Mouse (Mus musculus) spleen, embryonic (tissue): Measurements from ENCODE around the gene Gmip.

Experiments used
- CTCF ChIA-PET: fragments of 350-600 bp; sonication (Branson Sonifier 250); formaldehyde crosslinking; loops from one replicate; lab custom pipeline; 2022; lab: Charles Lee

The Gmip gene

GRCm38 (mm10) chr8:69803366-69803765, 5.1 kb upstream of the Gmip start:
- CTCF ChIA-PET: no interaction called here

DNA sequence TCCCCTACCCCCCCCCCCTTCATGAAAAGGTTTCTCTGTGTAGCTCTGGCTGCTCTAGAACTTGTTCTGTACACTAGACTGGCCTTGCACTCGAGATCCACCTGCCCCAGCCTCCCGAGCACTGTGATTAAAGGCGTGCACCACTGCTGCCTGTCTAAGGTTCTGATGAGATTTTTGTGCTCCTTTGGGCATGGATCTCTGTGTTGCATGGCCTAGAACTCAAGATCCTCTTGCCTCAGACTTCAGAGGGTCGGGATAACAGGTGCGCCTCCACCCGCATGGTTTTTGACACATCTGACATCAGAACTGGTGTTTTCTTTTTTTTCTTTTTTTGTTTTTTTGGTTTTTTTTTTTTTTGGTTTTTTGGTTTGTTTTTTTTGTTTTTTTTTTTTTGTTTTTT, 3.9 kb upstream of the Gmip start:
- CTCF ChIA-PET: no interaction called here

DNA sequence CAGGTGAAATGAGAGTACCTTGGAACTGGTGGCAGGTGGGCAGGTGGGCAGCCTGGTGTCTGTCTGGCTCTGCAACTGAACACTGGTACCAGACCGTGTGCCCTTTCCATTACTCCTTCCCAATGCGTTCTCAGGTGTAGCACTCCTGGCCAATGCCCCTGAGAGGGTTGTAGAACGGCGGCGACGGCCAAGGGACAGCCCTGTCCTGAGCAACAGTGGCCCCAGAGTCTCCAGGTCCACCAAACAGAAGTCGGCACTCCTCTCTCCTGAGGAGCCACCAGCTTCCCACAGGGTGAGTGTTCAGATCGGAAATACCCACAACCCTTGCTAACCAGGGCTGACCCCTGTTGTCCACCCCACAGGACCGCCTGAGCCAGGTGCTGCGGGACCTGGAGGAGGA, 3.4 kb upstream of the Gmip start:
- CTCF ChIA-PET: no interaction called here

DNA sequence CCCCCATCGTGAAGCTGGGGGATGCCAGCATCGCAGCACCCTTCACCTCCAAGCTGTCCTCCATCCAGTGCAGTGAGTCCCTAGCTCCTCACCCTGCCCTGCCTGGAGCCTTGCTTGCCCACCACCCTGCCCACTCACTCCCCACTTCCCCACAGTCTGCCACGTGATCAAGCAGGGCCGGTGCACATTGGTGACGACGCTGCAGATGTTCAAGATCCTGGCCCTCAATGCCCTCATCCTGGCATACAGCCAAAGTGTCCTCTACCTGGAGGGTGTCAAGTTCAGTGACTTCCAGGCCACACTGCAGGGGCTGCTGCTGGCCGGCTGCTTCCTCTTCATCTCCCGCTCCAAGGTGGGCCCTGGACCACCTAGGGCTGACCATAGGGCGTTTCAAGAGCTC, 3.0 kb upstream of the Gmip start:
- CTCF ChIA-PET: no interaction called here

GRCm38 (mm10) chr8:69807236-69807635, 1.2 kb upstream of the Gmip start:
- CTCF ChIA-PET: no interaction called here

- CTCF ChIA-PET: interaction anchor here (0.6 to 1.2 kb wide), 3 partner anchors 10 to 94 kb away, joined by 3 read pairs; partner anchors contain the start of gene Gm20422
Measured at GRCm38 (mm10) chr8:69808864-69809403, 455 bp downstream of the Gmip start.

- CTCF ChIA-PET: interaction anchor here (0.5 to 1.2 kb wide), 3 partner anchors 52 to 95 kb away, joined by 3 read pairs; no protein-coding TSS in a partner anchor
Measured at GRCm38 (mm10) chr8:69809820-69810219, 1.3 kb downstream of the Gmip start.

GRCm38 (mm10) chr8:69814881-69815280, 6.4 kb downstream of the Gmip start:
- CTCF ChIA-PET: no interaction called here

DNA sequence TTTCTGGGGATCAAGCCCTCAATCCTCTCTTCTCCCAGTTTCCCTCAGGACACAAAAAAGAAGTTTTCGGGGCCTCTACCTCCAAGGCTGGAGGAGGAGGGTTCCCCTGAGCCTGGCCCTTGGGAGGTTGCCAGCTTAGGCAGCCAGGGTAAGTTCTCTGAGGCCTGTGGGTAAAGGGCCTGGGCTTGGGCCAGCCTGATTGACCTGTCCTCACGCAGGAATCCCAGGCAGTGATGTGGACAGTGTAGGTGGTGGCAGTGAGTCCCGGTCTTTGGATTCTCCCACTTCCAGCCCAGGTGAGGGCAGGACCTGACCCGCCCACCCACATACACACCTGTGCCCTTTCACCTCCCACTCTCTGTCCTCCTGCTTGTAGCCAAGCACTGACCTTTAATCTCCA, 6.9 kb downstream of the Gmip start:
- CTCF ChIA-PET: no interaction called here

GRCm38 (mm10) chr8:69820466-69820865, 12.0 kb downstream of the Gmip start:
- CTCF ChIA-PET: interaction anchor here (0.5 kb wide), 1 partner anchor 683 kb away, joined by 7 read pairs; no protein-coding TSS in a partner anchor

DNA sequence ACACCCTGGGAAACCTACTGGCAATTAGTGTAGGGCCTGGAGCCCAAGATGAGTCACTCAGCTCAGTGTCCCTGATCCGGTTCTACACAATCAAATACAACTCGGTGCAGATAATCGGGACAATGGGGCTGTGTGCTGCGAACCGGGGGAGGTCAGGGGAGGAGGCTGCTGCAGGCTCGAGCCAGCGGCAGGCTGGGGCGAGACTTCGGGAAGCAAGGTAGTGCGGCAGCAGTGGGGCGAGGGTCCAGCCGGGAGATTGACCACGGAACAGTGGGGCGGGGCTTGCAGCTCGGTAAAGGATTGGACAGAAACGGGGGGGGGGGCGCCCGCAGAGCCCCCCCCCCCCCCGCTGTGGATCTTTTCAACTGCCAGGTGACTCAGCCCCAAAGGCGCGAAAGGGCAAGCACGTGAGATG, 13.5 kb downstream of the Gmip start:
- CTCF ChIA-PET: no interaction called here

DNA sequence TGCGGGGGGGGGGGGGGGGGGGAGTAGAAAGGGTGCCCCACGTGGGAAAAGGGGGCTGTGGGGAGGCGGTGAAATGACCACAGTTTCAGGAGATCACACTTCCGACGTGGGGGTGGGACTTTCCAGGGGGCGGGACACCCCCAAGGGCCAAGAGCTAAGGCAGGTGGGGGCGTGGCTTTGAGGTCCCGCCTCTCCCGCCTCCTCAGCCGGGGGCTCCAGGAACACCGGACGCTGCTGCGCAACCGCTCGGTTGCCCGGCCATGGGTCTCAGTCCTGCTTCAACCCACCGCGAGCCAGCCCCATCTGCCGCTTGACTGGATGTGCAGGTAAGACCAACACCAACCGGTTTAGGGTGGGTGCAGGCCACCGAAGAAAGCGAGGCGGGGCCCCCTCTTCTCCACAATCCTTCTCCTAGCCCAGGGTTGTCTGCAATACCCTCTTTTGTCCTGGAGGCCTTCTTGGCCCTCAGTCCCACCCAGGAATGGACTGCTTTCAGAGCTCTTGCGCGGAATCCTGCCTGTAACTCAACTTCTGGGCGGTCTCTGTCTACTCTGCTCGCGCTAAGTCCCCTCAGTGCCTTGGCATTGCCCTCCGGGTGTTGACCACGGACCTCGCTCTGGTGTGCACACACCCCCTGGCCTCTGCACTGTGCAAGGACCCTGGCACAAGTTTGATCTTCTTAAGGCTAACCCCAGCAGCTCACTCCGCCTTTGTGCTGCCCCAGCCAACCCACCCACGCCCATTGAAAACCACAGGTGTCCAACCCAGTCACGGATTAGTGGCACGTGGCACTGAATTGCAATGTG, 14.1 kb downstream of the Gmip start, which contains the start of gene Lpar2:
Gene Lpar2, plus strand, starts transcription at position 44 of the 806 bp plus-strand sequence.
- CTCF ChIA-PET: no interaction called here

- CTCF ChIA-PET: no interaction called here
Measured at GRCm38 (mm10) chr8:69826371-69826770, 17.9 kb downstream of the Gmip start.

- CTCF ChIA-PET: interaction anchor here (0.6 kb wide), 1 partner anchor 113 kb away, joined by 7 read pairs; no protein-coding TSS in a partner anchor
Measured at GRCm38 (mm10) chr8:69832298-69832853, 23.9 kb downstream of the Gmip start, which contains the start of gene Pbx4. Gene Pbx4 (plus strand): TSS chr8:69832491.

DNA sequence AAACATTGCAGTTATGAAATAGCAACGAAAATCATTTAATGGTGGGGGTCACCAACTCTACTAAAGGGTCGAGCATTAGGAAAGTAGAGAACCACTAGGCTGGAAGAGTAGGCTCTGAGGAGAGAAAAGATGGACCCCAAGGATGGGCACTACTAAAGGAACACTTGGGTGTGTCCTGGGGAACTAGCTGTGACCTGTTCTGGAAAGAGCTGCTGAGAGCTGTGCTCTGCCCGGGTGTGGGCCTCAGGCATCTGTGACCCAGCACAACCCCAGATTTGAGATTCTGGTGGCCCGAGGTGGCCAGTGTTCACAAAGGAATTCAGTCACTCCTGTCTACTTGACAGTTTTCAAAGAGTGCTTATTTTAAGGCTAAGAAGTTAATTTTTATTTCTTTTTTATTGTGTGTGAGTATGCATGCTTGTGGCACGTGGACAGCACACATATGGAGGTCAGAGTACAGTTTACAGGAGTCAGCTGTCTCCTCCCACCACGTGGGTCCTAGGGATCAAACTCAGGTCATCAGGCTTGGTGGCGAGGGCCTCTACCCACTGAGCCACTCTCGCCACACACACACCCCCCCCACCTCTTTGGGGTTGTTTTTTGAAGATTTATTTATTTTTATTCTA, 28.7 kb downstream of the Gmip start:
- CTCF ChIA-PET: no interaction called here

DNA sequence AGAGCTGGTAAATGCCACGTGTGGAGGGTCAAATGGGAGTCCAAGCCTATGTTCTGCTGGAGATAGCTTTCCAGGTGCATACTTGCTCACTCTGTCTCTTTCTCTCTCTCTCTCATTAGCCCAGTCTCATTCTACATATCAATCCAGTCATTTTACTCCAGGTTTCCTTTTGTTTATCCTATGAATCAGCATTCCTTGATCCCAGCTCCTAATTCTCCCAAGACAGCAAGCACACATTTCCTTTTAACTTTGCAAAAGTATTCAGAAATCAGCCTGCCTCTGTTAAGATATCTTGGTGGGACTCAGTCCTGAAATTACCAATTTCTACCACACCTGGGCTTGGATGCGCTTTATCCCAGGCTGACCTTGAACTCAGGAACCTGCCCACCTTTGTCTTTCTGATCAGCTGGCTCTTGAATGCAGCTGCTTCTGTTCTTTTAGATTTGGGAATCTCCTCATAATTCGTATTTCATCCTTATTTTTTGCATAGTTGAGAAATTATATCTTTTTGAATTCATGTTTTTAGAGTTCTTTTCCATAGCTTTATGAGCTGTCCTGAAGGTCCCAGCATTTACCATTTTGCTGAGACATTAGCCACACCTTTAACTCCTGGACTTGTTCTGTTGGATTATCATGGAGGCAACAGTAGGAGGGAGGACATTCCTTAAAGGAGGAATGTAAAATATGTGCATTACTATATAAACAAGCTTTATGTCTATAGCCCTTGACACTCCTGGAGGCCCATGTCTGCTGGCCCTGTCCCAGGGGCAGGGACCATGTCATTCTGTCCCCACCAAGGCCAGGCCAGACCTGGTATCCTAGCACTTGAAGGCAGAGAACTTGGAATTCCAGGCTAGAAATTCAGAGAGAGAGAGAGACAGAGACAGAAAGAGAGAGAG, 38.9 kb downstream of the Gmip start:
- CTCF ChIA-PET: no interaction called here

- CTCF ChIA-PET: no interaction called here
Measured at GRCm38 (mm10) chr8:69848951-69849350, 40.5 kb downstream of the Gmip start.

GRCm38 (mm10) chr8:69849899-69850298, 41.4 kb downstream of the Gmip start:
- CTCF ChIA-PET: no interaction called here

GRCm38 (mm10) chr8:69850926-69851506, 42.5 kb downstream of the Gmip start:
- CTCF ChIA-PET: no interaction called here

DNA sequence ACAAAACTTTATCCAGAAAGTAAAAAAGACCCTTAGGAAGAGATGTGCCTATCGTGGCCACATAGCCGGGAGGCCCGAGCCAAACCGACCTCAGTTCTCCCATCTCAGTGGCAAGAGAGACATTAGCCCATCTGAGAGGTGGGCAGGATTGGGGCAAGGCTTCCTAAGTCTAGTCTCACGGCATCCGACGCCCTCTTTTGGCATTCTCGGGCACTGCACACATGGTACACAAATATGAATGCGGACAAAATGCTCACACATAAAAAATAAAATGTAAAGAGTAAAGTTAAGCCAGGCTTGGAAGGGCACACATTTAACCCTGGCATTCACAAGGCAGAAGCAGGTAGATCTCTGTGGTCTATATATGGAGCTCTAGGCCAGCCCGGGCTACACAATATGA, 45.4 kb downstream of the Gmip start:
- CTCF ChIA-PET: no interaction called here

- CTCF ChIA-PET: interaction anchor here (0.6 to 0.7 kb wide), 2 partner anchors 51 to 82 kb away, joined by 3 read pairs; no protein-coding TSS in a partner anchor
Measured at GRCm38 (mm10) chr8:69860807-69861206, 52.3 kb downstream of the Gmip start.
